Mouse (Mus musculus) intestine, postnatal 0 days (tissue): ENCODE results near the gene Arhgdib. TPM values are rescaled to one million over a fixed set of nuclear protein-coding genes. Genes with fewer than 3 reads are reported as not detected.

Experiments
- ATAC-seq: fragments of 200-750 bp; cut with Nextera tagmentation; 2 replicates; pipeline ENCODE4 v1.8.0; 2017; ENCODE audit warnings: mild to moderate bottlenecking, moderate TSS enrichment, moderate library complexity
- H3K27ac ChIP-seq: fragments of 300-500 bp; sonication (generic); 2 replicates; pipeline ENCODE4 v1.5.1; 2014; ENCODE audit warnings: mild to moderate bottlenecking, low read depth, low read length, moderate library complexity
- H3K27me3 ChIP-seq: fragments of 300-500 bp; sonication (generic); replicated peaks from 2 replicates; pipeline ENCODE4 v1.6.1; 2014; ENCODE audit warnings: low read length, mixed read lengths; ENCODE audit not compliant: control insufficient read depth, insufficient read depth
- H3K36me3 ChIP-seq: fragments of 300-500 bp; sonication (generic); 2 replicates; pipeline ENCODE4 v1.6.1; 2014; ENCODE audit warnings: mild to moderate bottlenecking, moderate library complexity; ENCODE audit not compliant: control insufficient read depth, insufficient read depth
- H3K4me1 ChIP-seq: fragments of 300-500 bp; sonication (generic); replicated peaks from 2 replicates; pipeline ENCODE4 v1.6.1; 2014; ENCODE audit warnings: antibody characterized with exemption, low read length, mixed read lengths; ENCODE audit not compliant: control insufficient read depth, insufficient read depth
- H3K4me2 ChIP-seq: fragments of 300-500 bp; sonication (generic); replicated peaks from 2 replicates; pipeline ENCODE4 v1.6.1; 2014; ENCODE audit warnings: low read depth, mild to moderate bottlenecking, moderate library complexity
- H3K4me3 ChIP-seq: fragments of 300-500 bp; sonication (generic); 2 replicates; pipeline ENCODE4 v1.5.1; 2014; ENCODE audit warnings: low read depth, low read length
- H3K9ac ChIP-seq: fragments of 300-500 bp; sonication (generic); 2 replicates; pipeline ENCODE4 v1.6.1; 2014; ENCODE audit warnings: mild to moderate bottlenecking, low read depth, low read length
- H3K9me3 ChIP-seq: fragments of 300-500 bp; sonication (generic); 2 replicates; pipeline ENCODE4 v1.6.1; 2016; ENCODE audit warnings: mixed run types; ENCODE audit not compliant: control insufficient read depth
- CTCF ChIP-seq: sonication (generic); IDR thresholded peaks from 2 replicates; pipeline ENCODE4 v1.5.1; 2016; ENCODE audit warnings: low read depth, mild to moderate bottlenecking, control low read depth, antibody characterized with exemption, moderate library complexity
- WGBS: fragments of 180-500 bp; shearing (Covaris S2); extraction: QIAGEN DNeasy Blood & Tissue Kit; methylation state at CpG from one replicate; pipeline ENCODE4 v1.1.7; 2014; 5-methylcytosine and 5-hydroxymethylcytosine counted together
- polyA plus RNA-seq: library from polyadenylated mRNA; unstranded; fragments of >200 nt; fragmentation: Nextera tagmentation; extraction: Ambion mirVana; gene quantifications from 2 replicates; pipeline ENCODE4 v1.2.1, GENCODE M21; 2015

Arhgdib gene
- polyA plus RNA-seq, 1 experiment from 2014 or later = 22.2 TPM

DNA sequence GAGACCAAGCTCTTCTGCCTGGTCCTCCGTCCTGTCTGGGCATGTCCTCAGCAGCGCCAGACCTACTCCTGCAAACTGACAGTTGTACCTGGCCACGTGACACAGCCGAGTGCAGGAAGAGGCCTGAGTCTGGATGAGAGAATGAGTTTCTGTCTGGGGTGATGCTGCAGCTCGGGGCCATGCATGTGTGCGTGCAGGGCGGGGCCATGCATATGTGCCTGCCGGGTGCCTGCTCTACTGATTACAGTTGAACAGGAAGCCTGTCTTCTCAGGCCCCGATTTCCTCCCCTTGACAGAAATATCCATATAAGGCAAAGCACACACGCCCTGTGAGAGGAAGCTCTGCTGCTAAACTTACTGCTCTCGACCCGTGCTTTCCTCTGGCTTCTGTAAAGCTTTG is 11.0 kb downstream of the Arhgdib start:
- Histone ChIP-seq H3K4me1 (peaks cover 5% of the 10 kb centered on the region), H3K4me3 (no peak overlapping the region), H3K27me3 (no peaks in the 10 kb centered on the region), H3K9ac (no peak overlapping the region), H3K27ac (no peak overlapping the region), H3K36me3 (no peaks in the 10 kb centered on the region), H3K9me3 (no peaks in the 10 kb centered on the region), H3K4me2 (peak overlapping the region; percentile 21; the same call in 1 of the 2 replicates)
- WGBS = 4% methylated on average over 12 of the region's 12 CpGs
- peak; percentile 87 for ATAC-seq
- TF ChIP-seq CTCF = no peak

DNA sequence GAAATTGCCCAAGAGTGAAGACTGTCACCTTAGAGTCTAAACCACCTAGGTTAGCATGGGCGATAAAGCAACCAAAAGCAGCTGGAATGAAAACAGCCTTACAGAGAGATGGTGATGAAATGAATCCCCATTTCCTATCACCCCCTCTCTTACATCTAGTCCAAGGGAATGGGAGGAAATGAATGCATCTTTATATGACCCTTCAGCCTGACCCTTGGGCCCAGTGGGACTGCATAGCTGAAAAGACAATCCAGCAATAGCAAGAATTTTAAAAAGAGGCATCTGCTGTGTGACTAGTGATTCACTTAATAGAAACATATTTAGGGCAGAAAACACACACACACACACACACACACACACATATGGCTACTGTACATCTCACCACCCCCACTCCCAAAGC is 14.1 kb downstream of the Arhgdib start:
- H3K9me3 ChIP-seq = no peaks in the 10 kb centered on the region
- H3K4me2 ChIP-seq = no peak overlapping the region
- ATAC-seq = no peak
- no peaks in the 10 kb centered on the region for H3K36me3 ChIP-seq
- H3K27me3 ChIP-seq = no peaks in the 10 kb centered on the region
- H3K4me1 ChIP-seq = peaks cover 5% of the 10 kb centered on the region
- H3K4me3 ChIP-seq = no peak overlapping the region
- no peak overlapping the region for H3K27ac ChIP-seq
- WGBS = 86% methylated on average over 1 of the region's 1 CpGs
- TF ChIP-seq CTCF = no peak
- H3K9ac ChIP-seq = no peak overlapping the region

DNA sequence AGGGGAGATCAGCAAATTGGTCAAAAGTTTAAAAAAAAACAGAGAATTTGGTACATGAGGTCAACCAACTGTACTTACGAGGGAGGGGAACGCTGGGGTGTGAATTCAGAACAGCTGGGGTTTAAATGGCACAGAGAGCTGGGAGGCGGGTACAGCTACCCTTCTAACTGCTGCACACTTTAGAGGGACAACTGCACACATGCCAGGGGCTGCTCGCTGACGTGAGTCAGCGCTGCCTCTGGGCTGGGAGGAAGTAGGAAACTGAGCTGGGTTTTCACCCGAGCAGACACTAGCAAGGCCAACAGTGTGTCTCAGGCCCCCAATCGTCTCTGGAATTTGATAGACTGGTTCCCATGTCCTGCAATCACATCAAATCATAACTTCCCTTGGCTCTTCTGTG is 16.6 kb downstream of the Arhgdib start:
- no peak for ATAC-seq
- no peaks in the 10 kb centered on the region for H3K9me3 ChIP-seq
- no peak overlapping the region for H3K4me2 ChIP-seq
- 72% methylated on average over 8 of the region's 8 CpGs for WGBS
- no peak overlapping the region for H3K4me3 ChIP-seq
- H3K9ac ChIP-seq = no peak overlapping the region
- TF ChIP-seq CTCF = no peak
- H3K27me3 ChIP-seq = no peaks in the 10 kb centered on the region
- H3K27ac ChIP-seq = no peak overlapping the region
- H3K4me1 ChIP-seq = no peaks in the 10 kb centered on the region
- no peaks in the 10 kb centered on the region for H3K36me3 ChIP-seq

GRCm38 (mm10) chr6:136923532-136923931 is 18.2 kb downstream of the Arhgdib start, which contains the start of gene Pde6h:
Gene Pde6h, plus strand, starts transcription at chr6:136923832.
- H3K4me3 ChIP-seq = no peak within 1 kb of the TSS
- 91% methylated on average over 8 of the region's 8 CpGs for WGBS
- no peaks in the 10 kb centered on the region for H3K4me1 ChIP-seq

DNA sequence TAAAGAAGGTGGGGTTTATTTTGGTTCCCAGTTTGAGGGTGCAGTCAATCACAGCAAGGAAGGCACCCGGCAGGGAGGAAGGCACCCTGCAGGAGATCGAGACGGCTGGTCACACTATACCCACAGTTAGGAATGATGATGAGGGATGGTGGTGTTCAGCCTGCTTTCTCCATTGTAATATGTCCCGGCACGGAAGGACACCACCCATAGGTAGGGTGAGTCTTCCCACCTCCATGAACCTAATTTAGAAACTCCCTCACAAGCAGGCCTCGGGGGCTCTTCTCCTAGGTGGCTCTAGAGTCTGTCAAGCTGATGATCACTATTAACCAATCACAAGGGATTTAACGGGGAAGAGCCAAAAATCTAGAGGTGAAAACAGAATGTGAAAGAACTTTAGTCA is 18.8 kb downstream of the Arhgdib start:
- WGBS = 88% methylated on average over 7 of the region's 7 CpGs
- H3K9ac ChIP-seq = no peak overlapping the region
- no peak overlapping the region for H3K27ac ChIP-seq
- H3K4me1 ChIP-seq = no peaks in the 10 kb centered on the region
- no peaks in the 10 kb centered on the region for H3K9me3 ChIP-seq
- H3K27me3 ChIP-seq = no peaks in the 10 kb centered on the region
- no peak for ATAC-seq
- H3K4me3 ChIP-seq = no peak overlapping the region
- H3K4me2 ChIP-seq = no peak overlapping the region
- no peaks in the 10 kb centered on the region for H3K36me3 ChIP-seq
- no peak for TF ChIP-seq CTCF

More at GRCm38 (mm10) chr6:136923532-136923931, 18.2 kb downstream of the Arhgdib start, which contains the start of gene Pde6h:
- no peaks in the 10 kb centered on the region for H3K27me3 ChIP-seq
- ATAC-seq = no peak
- no peak within 1 kb of the TSS for H3K27ac ChIP-seq
- H3K4me2 ChIP-seq = no peak within 1 kb of the TSS
- no peak within 1 kb of the TSS for H3K9ac ChIP-seq
- no peaks in the 10 kb centered on the region for H3K9me3 ChIP-seq
- no peaks in the 10 kb centered on the region for H3K36me3 ChIP-seq
- no peak for TF ChIP-seq CTCF

DNA sequence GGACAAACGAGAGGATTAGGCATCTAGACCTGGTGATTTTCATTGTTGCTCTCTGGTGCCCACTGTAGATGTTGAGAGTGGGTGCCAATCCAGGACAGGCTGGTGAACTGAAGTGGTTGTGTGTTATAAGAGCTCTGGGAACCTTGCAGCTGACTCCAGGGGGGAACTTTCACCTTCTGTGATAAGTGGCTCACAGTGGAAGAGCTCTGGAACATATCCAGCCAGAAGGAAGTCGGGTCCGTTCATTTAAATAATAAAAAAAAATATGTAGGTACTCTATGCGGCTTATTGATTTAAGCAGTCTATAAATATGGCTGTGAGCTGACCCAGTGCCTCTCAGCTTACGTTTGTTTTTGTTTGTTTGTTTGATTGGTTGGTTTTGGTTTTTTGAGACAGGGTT is 19.6 kb downstream of the Arhgdib start, which contains the start of gene Erp27:
TSS of gene Erp27 (minus strand) at position 101 of the 400 bp plus-strand sequence.
- WGBS = 55% methylated on average over 5 of the region's 5 CpGs
- no peak within 1 kb of the TSS for H3K27ac ChIP-seq
- no peak for ATAC-seq

DNA sequence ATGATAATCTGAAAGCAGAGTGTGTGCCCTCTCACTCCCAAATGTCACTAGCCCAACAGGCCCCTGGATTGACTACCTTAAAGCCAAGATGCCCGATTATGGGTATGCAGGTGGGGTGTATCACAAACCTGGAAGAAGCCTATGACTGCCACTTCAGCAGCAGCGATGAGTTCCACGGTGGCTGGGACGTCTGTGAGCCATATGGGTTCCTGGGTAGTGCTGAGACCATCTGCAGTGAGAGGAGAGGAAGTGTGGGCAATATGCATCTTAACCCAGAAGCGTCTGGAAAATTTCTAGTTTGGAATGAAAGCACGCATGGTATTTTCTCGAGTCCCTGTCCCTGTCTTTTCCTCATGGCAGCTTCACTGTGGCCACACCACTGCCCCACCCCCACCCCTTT is 20.1 kb downstream of the Arhgdib start:
- no peak for ATAC-seq
- H3K9ac ChIP-seq = no peak overlapping the region
- TF ChIP-seq CTCF = no peak
- no peaks in the 10 kb centered on the region for H3K27me3 ChIP-seq
- no peak overlapping the region for H3K4me2 ChIP-seq
- H3K27ac ChIP-seq = no peak overlapping the region
- WGBS = 73% methylated on average over 7 of the region's 7 CpGs
- no peaks in the 10 kb centered on the region for H3K9me3 ChIP-seq
- no peaks in the 10 kb centered on the region for H3K36me3 ChIP-seq
- no peaks in the 10 kb centered on the region for H3K4me1 ChIP-seq
- no peak overlapping the region for H3K4me3 ChIP-seq

More for the DNA sequence above, 19.6 kb downstream of the Arhgdib start, which contains the start of gene Erp27:
- H3K9me3 ChIP-seq = no peaks in the 10 kb centered on the region
- TF ChIP-seq CTCF = no peak
- H3K4me1 ChIP-seq = no peaks in the 10 kb centered on the region
- H3K4me2 ChIP-seq = no peak within 1 kb of the TSS
- no peaks in the 10 kb centered on the region for H3K27me3 ChIP-seq
- H3K9ac ChIP-seq = no peak within 1 kb of the TSS
- H3K4me3 ChIP-seq = no peak within 1 kb of the TSS
- no peaks in the 10 kb centered on the region for H3K36me3 ChIP-seq
